Mouse (Mus musculus) spleen, adult 2 months (tissue): Measurements from ENCODE around the gene Natd1.
A peak's percentile ranks its signal among the peaks of the same experiment; 100 is the strongest.

ENCODE experiments used
- CTCF ChIP-seq: fragments of 200-500 bp; IDR thresholded peaks from 2 replicates; pipeline ENCODE4 v1.5.1; 2011; ENCODE audit warnings: mild to moderate bottlenecking, inconsistent platforms; ENCODE audit not compliant: insufficient read depth, insufficient read length, insufficient replicate concordance; ENCODE audit errors: extremely low read depth
- POLR2A ChIP-seq: fragments of 200-500 bp; IDR thresholded peaks from 2 replicates; pipeline ENCODE4 v1.6.1; 2011; ENCODE audit warnings: low read depth, low read length, inconsistent platforms

- TF ChIP-seq POLR2A (peak; percentile 80), CTCF (no peak)
These were observed 17.4 kb upstream of the Natd1 start, which contains the start of gene Map2k3 for GRCm38 (mm10) chr11:60931869-60932481.
